Mouse (Mus musculus) gastrocnemius, postnatal 4 days (tissue): ENCODE data around the gene Slc25a21. TPM values are rescaled to one million over a fixed set of nuclear protein-coding genes. Genes with fewer than 3 reads are reported as not detected.

Experiments
- DNase-seq, 2 experiments: peaks; one replicate each; pipeline ENCODE4 v3.0.0; 2021 to 2022; ENCODE audit warnings: low spot score in 2 of 2, mixed read lengths in 2 of 2
- total RNA-seq, 2 experiments: library from RNA; stranded (reverse); gene quantifications; 2 replicates each; pipeline ENCODE4 v1.2.3; 2021

Slc25a21 gene
- total RNA-seq, 2 experiments from 2014 or later: 0.41 to 0.42 TPM

DNA sequence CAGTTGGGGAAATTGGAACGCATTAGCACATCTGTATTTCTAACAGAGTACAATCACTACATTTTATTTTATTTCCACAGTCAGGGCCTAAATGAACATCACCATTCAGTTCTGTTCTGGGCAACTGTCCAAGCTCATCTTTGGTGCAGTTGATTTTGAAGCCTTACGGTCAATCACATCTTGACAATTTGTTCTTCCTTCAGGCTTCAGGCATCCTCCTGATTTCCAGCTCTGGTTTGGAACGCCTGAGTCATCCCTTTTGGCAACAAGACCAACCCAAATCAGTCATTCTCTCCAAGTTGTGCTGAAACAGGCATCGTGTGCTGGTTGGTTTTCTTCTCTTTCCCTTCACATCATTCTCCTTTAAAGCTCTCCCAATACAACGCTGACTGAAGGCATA lies 416.1 kb downstream of the Slc25a21 start:
- DNase-seq: no peak

DNA sequence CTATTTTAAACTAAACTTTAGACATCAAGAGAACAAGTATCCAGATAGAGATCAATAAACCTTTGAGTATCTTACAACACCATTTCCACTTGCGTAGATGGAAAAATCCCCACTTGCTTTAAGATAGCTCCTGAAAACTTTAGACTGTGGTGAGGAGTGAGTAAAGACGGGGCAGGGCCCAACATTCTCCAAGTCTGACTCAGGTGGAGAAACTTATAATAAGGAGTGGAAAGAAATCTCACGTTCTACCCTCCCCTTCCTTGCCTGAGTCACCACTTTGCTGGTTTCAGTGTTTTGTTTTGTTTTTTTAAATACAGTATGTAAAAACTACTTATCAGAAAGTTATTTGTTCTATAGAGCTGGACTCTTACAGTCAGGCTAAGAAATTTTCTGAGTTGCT lies 417.7 kb downstream of the Slc25a21 start:
- no peak for DNase-seq

DNA sequence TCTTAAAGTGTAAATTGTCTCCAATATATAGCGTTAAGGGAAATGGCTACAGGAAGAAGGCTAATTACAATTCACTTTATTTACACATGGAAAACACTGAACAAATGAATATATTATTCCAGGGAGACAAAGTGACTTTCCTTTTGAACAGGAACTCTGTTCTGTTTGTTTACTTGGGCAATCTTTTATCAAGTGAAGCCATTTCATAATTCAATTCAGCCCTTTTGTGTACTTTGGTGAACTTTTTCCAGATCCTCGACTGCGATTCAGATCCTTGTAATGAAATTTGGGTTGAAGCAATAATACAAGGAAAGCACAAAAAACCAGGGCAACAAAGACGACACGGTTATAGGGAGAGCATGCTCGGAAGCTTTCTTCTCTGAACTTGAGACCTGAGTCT lies 423.3 kb downstream of the Slc25a21 start:
- no peak for DNase-seq

DNA sequence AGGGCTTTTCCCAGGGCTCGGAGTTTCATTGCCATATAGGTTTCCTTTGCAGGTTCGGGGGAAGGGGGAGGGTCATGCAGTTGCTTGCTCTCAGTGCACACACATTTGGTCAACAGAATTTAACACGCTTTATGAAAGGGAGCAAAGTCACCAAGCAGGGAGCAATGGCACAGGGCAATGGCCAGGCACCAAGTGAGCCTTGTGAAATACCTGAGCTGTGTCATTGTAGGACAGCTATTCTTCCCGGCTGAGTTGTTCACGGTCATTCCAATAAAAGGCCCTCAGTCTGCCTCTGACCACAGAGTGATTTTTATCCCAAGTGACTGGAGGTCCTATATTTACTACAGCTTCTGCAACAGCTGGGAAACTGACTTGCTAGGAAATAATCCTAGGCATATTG lies 427.9 kb downstream of the Slc25a21 start:
- DNase-seq: no peak

DNA sequence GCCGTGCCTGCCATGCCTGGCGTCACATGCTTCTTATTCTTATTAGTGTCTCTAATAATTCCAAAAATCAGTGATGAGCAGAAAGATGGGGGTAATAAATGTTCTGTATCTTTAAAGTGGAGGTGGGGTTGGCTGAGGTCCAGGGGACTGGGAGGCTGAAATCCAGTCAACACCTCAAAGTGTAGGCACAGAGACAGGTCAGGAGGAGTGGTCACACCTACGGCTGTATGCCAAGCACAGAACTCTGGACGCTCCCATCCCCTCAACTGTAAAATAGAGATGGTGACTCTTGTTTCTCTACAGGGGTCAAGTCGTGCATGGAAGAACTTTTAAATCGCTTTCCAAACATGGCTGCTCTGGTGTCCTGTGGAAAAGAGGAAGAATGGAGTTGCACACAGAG lies 429.8 kb downstream of the Slc25a21 start:
- DNase-seq: no peak

DNA sequence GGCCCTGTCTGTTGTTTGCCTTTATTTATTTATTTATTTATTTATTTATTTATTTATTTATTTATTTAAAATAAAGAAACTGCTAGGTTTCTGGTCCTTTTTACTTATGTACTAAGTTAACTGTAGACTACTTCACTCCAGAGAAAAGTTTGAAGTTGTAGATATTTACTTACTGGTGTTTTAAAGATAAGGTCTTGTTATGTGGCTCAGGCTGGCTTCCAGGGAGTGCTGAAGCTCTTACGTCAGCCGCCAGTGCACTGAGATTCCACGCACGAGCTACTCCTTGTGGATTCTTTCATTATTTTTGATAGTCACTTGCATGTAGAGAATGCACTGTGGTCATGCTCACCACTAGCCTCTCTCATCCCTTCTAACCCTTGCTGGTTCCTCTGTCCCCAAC lies 460.2 kb downstream of the Slc25a21 start:
- DNase-seq: no peak

DNA sequence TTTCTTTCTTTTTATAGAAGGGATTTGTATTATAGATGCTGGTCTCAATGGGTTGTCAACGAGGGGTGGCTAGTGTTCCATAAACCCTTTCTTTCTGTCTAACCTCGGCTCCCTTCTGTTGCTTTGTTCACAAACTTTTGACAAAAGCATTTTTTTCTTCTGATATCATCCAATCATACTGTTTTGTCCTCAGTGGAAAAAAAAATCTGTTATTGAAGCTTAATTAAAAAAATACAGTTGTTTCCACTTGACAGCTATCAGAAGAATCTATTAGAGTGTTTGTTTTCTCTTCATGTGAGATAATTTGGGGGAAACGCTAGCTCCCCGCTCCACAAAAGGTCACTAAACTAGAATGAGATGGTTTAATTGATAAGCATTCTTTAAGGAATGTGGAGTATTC lies 469.6 kb downstream of the Slc25a21 start:
- no peak for DNase-seq

DNA sequence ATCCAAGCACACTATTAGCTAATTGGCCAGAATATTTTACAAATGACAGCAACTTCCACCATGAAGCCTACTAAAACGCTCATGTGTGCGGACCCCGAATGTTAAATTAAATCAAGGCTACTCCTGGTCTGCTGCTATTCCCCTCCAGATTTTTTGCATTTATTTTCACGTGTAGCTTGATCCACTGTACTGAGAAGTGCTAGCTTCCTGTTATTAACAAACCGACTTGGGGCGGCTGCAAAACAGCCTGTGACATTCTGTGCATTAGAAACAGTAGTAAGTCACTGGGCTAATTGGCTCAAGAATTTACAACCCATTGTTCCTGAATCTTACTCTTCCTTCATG lies 478.6 kb downstream of the Slc25a21 start:
- no peak for DNase-seq

- DNase-seq: no peak
Measured at GRCm38 (mm10) chr12:56717971-56718706, 479.1 kb downstream of the Slc25a21 start.

- DNase-seq: no peak
Measured at GRCm38 (mm10) chr12:56701004-56701403, 496.3 kb downstream of the Slc25a21 start.

DNA sequence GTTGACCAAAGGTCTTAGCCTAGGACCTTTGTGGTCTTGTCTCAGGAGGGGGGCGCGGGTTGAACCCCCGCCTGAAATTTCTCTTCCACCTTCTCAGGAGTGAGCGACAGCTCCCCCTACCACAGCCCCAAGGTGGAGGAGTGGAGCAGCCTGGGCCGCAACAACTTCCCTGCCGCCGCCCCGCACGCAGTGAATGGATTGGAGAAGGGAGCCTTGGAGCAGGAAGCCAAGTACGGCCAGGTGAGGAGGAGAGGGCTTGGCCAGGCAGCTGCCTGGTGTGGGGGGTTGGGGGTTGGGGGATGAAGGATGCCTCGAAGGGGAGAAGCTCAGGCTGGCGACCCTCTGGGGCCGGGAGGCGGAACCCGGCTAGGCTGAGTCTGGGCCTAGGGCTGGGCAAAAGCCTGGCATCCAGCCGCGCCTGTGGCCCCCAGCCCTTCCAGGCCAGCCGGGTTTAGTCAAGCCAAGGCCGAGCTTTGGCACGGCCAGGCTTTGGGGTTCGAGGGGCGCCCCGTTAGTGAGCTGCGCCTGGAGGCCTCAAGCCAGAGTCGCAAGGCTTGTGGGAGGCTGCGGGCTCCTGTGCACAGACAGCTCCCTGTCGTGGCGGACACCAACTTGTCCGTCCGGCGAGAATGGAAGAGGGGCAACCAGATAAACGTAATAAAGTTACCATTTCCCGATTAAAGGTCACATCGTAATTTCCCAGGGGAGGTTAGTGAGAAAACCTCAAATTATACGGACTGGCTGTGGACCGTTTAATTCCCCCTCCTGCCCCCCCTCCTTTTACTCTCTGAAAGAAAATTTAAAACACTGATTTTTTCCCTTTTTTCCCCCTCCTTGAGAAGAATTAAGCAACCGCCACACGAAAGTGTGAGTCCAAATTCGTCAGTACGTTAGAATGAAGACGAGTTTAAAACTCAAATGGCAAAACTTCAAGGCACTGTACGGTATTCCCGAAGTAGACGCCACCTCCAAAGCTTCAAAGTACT lies 497.1 kb downstream of the Slc25a21 start:
- peak in 1 of 2 experiments; percentile 9 for DNase-seq

GRCm38 (mm10) chr12:56699351-56699750 lies 497.9 kb downstream of the Slc25a21 start:
- no peak for DNase-seq

DNA sequence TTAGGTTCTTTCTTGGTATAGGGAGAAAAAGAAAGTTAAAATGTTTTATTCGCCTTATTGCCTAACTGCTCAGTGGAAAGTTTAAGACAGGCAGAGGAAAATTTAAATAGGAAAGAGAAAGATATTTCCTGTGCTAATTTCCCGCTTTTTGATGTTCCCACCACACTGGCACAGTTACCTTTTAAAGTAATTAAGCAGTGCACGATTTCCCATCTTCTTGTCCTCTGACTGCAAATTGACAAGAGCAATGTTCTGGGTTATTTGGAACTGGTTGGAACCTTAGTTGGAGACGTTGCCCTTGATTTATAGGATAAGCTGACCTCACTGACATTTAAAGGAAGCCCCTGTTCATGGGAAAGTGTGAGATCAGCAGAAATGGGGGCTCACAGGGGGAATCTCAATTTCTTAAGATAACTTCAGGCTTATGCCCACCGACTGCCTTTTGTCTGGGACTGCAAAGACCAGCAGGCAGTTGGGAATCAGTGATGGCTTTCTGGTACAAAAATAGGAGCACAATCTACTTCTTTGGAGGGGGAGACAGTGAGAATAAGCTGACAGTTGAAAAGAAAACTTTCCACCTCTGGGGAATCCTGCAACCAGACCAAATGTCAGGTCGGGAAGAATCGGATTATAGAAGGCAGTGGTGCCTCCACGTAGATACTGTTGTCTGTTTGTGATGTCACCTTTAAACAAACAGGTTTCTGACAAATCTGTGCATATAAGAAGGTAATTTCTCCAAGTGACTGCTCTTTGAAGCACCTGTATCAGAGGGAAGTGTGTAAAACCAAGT lies 498.9 kb downstream of the Slc25a21 start:
- no peak for DNase-seq

DNA sequence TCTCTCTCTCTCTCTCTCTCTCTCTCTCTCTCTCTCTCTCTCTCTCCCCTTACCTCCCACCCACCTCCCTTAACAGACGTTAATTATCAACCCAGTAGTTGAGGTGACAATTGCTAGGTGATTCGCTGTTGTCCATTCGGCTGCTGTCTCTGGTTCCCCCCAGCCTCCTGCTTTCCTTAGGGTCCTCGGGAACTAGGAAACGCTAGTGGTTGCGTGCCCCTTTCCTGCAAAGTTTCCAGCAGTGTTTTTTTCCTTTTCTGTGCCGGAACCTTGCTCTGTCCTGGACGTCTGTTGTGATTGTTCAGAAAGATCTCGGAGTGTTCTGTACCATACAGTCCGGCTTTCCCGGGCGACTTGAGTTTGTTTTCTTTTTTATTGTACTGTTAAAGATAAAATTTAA lies 499.5 kb downstream of the Slc25a21 start:
- DNase-seq: no peak

- no peak for DNase-seq
Measured at GRCm38 (mm10) chr12:56697011-56697740, 500.1 kb downstream of the Slc25a21 start.

GRCm38 (mm10) chr12:56696174-56697010 lies 500.9 kb downstream of the Slc25a21 start:
- DNase-seq: peak in 1 of 2 experiments; percentile 13

- DNase-seq: peak; percentile 53 to 76
Measured at GRCm38 (mm10) chr12:56695358-56696173, 501.7 kb downstream of the Slc25a21 start.

GRCm38 (mm10) chr12:56694936-56695335 lies 502.3 kb downstream of the Slc25a21 start:
- no peak for DNase-seq

DNA sequence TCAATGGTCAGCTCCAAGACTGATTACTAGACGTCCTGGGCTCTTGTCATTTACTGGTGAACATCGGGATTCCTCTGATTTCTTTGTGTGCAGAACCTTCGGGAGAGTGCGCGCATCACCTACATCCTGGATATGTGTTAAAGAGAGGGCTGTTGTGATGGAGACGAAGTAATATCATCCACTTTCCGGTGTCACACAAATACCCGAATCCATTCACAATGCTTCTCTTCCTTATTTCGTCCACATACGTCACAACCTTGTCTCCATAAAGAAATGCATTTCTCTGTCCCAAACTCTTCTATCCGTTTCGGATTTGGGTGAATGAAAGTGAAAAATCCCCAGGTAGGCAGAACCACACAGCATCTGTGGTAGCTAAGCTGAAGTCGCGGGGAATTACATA lies 502.9 kb downstream of the Slc25a21 start:
- no peak for DNase-seq
